Mouse (Mus musculus): ENCODE measurements around the gene Hmbs. TPM values are rescaled to one million over a fixed set of nuclear protein-coding genes. Genes with fewer than 3 reads are reported as not detected.
A peak's percentile ranks its signal among the peaks of the same experiment; 100 is the strongest.
"Not testable (repeated sequence)": the region's sequence is repeated elsewhere in the genome, so short reads cannot be mapped to it uniquely, and the experiment has no call there.

Hmbs gene
- total RNA-seq, 2 experiments from 2014 or later = 50.0 to 50.8 TPM

DNA sequence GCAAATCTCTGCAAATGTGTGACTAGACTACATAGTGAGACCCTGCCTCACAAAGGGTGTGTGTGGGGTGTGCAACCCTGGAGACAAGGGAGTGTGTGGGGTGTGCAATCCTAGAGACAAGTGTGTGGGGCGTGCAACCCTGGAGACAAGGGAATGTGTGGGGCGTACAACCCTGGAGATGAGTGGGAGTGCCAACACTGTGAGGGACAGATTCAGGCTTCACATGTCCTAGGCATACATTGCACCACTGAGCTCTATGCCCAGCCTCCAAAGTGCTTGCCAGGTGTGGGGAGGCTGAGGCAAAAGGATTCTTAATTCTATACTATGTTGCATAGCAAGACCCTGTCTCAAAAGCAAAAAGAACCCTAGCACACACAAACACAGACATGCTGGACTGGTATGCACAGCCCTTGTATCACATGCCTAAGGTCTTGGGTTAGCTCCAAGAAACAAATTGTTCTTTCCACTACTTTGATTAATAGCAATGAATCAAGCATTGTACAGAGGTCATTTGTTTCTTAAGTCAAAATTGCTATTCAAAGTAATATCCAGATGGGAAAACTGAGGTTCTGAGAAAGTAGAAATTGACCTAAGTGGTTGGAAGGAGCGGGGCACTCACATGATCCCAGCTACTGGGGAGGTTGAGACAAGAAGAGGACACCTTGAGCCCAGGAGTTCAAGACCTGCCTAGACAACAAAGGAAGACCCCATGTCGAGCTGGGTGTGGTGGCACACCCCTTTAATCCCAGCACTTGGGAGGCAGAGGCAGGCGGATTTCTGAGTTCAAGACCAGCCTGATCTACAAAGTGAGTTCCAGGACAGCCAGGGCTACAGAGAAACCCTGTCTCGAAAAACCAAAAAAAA, 1.8 kb upstream of the Hmbs start:
- no peak for DNase-seq

DNA sequence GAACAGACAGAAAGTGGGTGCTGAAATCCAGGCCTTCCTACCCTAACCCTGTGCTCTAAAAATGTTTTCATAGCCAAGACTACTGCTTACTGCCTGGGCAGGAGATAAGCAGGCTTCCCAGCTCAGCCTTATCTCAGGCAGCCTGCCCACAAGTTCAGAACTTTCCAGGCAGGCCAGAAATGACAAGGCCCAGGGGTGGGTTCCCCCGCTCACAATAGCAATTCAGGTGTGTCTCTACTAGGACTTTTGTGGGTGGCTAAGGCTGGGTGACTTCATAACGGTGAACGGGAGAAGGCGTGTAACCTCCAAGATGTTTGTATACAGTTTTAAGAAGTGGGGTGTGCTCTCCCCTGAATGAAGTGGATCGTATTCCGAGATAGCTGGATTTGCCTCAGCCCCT, 738 bp downstream of the Hmbs start:
- peak; percentile 71 to 72 for DNase-seq

DNA sequence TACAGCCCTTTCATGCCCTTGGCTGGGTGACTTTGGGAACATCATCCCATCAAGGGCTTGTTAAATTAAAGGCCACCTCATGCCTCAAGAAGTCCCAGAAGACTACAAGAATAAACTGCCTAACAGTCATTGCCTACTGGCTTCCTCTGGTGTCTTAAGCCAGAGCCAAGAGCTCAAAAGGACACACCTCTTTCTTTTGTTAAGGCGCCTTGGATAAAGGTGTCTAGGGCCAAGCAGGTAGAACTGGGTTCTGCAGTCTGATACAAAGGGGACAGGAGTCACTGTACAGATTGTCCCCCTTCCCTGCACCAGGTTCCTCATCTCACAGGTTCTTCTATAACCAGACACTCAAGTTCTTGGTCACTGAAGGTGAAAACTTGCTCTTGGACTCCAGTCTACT, 1.4 kb downstream of the Hmbs start:
- DNase-seq = no peak

DNA sequence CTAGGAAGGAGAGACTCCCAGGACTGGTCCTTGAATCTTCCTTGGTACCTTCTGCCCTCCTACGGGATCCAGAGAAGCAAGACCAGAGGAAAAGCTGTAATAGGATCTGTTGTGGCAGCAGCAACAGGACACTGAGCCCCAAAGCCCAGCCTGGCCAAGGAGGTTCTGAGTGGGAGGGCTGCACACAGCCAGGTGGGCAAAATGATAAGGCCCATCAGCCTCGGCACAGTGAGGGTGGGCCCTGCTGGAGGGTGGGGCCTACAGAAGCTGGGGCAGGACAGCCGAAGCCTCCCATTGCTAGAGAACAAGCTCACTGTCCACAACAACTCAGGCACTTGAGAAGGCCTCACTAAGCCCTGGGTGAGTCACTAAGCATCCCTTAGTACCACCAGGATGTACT, 1.9 kb downstream of the Hmbs start:
- DNase-seq = no peak

DNA sequence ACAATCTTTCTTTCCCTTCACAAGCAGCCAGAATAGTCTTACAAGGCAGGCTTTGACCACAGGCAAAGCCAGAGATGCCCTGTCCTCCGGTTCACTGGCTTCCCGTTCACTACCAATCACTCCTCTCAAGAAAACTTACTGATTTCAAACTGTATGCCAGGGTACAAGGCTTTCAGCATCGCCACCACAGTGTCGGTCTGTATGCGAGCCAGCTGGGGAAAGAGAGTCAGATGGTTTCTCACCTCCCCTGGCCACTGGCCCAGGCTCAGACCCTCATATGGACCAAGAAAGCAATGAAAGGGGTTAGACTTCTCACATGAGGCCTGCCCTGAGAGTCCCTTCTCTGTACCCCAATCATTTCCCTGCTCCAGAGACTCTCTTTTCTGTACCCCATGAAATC, 2.5 kb downstream of the Hmbs start:
- no peak for DNase-seq

DNA sequence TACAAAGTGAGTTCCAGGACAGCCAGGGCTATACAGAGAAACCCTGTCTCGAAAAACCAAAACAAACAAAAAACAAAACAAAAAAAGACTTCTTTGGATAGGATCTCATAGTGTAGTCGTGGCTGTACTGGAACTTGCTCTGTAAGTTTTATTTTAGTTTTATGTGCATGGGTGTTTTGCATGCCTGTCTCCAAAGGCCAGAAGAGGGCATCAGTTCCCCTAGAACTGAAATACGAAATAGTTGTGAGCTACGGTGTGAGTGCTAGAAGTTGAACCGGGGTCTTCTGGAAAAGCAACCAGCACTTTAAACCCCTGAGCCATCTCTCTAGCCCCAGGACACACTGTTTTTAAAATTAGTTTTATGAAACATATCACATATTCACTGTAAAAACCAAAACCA, 5.5 kb downstream of the Hmbs start:
- no peak for DNase-seq

DNA sequence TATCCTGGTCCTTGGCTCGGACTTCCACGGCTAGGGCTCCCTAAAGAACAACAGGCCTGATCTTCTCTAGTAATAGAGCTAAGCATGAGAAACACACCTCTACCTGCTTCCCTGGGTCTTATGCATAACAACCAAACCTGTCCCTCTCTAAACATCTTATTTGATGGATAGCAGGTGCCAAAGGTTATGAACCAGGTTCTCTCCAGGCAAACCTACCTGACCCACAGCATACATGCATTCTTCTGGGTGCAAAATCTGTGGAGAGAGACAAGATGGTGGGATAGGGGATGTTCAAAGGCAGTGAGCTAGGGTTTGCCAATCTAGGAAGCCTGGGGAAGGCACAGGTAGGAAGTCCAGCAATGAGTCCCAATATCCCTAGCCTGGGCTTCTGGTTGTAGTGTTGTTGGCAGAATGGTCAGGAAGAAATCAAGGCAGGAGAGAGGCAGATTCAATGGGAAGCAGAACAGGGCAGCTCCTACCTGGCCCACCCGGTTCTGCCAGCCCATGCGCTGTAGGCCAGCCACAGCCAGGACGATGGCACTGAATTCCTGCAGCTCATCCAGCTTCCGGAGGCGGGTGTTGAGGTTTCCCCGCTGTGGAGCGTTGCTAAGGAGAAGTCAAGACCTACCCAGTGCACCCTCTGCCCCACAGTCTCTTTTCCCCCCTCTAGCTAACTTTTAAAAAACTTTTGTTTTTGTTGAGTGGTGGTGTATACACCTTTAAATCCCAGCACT, 6.4 kb downstream of the Hmbs start:
- DNase-seq = no peak

DNA sequence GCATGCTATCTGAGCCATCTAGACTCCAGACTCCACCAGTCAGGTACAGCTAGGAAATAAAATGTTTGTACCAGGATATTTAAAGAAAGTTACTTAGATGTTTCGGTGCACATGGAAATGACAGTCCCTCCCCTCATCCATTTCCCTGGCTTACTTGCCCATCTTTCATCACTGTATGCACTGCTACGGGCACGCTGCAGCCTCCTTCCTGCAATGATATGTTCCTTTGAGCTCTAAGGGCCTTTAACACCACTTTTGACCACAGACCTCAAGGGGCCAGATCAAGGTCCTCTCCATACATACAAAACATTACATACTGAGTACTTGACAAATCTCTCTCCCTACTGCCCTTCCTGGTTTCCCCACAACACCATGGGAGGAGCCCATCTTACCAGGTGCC, 7.1 kb downstream of the Hmbs start:
- DNase-seq = no peak

DNA sequence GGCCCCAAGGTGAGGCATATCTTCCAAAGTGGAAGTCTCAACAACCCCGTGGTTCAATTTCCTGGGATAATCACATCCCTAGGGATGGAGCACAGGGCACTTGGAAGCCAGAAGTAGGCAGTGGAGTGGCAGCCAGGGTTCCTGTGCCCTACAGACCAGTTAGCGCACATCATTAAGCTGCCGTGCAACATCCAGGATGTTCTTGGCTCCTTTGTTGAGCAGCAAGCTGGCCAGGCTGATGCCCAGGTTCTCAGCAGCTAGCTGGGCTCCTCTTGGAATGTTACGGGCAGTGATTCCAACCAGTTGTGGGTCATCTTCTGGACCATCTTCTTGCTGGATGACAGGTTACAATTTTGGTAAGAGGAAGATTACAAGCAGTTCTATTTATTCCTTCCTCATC, 7.5 kb downstream of the Hmbs start:
- not testable (repeated sequence) for DNase-seq

DNA sequence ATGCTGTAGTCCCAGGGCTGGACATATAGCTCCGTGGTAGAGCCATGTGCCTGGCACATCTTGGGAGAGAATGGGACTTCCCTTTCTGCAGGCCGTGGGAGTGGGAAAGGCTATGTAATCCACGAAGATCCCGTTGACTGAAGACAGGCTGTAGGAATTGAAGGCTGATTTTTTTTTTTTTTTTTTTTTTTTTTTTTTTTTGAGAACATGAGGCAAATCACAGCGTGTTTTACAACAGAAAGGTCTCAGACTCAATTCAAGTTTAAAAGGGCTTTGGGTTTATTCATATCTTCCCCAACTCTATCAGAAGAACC, 8.0 kb downstream of the Hmbs start:
- no peak for DNase-seq

DNA sequence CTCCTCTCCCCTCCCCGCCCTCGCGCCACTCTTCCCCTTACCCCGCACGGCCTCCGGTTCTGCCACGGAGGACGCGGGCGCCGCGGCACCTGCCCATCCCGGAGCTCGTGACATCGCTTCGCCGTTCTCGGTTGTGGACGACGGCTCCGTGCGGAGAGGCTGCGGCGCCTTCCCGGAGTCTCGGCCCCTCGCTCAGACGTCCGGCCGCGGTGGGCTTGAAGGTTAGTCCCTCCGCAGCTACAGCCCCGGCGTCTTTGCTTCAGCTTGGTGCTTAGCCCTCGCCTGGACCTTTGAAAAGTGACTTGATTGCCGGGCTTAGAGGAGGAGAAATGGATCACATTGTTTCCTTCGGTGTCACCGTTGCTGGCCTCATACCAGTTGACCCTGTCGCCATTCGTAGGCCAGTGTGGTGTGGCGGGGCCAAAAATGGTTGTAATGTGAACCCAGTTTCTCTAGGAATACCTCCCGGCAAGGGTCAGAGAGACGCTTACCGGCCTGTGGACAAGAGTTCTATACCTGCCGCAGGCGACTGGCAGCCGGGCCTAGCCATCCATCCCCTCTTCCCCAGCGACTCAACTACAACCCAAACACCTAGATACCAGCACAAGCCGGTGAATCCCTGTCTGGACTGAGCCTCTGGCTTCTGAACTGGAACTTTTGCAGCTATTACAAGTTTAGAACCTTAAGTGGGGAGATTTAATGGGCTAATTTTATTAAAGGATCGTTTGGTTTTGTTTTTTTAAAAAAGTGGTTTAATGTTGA, 8.5 kb downstream of the Hmbs start:
- DNase-seq = peak; percentile 18 to 65

DNA sequence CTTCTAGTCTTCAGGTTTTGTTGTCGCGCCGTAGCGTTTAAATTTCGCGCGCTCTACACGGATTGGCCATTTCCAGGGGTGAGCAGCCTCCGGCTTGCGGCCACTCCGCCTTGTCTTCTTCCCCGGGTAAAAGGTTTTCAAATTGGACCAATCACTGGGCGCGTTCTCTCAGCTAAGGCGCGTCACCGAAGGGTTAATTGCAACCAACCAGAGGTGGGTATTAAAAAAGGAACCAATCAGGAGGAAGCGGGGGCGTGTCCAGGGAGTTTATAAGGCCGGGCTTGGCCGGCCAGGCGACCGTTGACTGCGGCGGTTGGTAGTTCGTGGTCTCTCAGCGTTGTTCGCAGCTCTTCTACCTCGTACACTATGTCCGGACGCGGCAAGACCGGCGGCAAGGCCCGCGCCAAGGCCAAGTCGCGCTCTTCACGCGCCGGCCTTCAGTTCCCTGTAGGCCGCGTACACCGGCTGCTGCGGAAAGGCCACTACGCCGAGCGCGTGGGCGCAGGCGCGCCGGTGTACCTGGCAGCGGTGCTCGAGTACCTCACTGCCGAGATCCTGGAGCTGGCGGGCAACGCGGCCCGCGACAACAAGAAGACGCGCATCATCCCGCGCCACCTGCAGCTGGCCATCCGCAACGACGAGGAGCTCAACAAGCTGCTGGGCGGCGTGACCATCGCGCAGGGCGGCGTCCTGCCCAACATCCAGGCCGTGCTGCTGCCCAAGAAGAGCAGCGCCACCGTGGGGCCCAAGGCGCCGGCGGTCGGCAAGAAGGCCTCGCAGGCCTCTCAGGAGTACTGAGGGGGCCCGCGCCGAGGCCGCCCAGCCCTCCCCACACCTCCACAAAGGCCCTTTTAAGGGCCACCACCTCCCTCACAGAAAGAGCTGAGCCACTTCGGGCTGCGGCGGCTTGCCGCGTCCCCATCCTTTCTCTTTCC, 9.4 kb downstream of the Hmbs start, which contains the start of gene H2afx:
Gene H2afx (plus strand): TSS at position 299 of the 935 bp plus-strand sequence.
- peak; percentile 99 to 100 for DNase-seq

DNA sequence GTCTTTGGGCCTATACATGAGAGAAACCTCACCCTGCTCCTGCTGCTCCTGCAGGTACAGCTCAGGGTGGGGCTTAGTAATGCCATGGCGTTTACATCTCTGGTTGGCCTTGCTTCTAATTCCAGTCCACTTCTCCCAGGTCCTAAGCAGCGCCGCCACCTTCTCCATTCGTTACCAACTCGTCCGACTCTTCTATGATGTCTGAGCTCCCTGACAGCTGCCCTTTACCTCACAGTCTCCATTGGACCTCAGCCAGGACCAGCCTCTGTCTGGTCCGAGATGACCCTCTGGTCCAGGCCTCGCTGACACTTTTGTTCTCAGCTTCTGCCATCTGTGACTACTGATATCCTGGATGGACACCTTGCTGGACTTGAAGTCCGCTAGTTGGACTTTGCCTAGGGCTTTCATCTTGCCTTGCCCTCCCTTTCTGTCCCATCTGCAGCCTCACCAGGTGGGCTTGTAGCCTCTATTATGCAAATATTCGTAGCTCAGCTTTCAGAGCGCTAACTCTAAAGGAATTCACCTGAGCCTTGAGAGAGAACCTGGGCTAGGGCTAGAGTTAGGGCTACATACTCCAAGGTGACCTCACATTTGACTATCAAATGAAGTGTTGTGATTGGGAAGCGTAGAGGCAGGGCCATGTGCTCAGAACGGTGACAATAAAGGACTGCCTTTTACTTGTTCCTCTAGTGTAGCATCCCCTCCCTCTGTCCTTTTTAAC, 10.9 kb downstream of the Hmbs start:
- DNase-seq = no peak

DNA sequence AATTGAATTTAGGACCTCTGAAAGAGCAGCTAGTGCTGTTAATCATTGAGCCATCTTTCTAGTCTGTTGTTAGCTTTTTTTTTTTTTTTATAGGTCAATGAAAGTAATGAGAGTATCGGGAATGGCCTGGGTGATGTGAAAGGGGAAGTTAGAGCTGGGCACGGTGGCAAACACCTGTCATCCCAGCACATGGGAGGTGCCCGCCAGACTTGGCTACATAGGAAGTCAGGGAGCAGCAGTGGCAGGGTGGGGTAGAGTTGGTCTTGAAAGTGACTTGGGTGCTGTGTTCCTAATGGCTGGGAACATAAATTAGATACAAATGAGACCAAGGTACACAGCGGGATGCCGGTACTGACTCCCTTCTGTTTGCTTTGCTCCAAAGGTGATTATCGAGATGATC, 13.3 kb downstream of the Hmbs start:
- DNase-seq = no peak

DNA sequence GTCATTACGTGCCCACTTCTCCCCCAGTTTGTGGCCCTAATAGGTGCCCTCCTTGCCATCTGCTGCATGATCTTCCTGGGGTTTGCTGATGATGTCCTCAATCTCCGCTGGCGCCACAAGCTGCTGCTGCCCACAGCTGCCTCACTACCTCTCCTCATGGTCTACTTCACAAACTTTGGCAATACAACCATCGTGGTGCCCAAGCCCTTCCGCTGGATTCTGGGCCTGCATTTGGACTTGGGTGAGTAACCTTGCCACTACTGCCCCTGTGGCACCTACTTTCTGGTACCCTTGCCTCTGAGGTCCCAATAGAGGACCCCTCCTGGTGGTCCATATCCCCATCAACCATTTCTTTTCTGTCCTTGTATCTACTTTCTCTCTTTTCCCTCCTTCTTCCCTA, 16.1 kb downstream of the Hmbs start:
- no peak for DNase-seq

DNA sequence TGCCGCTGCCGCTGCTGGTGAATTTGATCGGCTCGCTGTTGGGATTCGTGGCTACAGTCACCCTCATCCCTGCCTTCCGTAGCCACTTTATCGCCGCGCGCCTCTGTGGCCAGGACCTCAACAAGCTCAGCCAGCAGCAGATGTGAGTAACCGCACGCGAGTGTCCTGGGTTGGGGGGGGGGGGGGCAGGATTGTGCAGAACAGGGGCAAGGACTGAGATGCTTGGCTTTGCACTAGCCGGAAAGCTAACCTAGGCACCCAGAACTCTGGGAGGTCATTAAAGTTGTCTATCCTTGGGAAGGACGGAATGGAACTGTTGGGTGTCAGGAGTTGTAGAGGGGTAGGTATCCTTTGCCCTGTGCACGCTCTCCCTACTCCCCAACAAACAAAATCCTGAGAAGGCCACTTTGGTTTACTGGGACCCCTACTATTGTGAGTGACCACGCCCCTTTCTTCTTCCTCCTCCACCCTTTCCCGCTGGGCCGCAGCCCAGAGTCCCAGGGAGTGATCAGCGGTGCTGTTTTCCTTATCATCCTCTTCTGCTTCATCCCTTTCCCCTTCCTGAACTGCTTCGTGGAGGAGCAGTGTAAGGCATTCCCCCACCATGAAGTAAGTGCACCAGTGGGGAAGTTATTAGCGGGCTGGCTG, 16.8 kb downstream of the Hmbs start:
- peak; percentile 70 to 81 for DNase-seq

DNA sequence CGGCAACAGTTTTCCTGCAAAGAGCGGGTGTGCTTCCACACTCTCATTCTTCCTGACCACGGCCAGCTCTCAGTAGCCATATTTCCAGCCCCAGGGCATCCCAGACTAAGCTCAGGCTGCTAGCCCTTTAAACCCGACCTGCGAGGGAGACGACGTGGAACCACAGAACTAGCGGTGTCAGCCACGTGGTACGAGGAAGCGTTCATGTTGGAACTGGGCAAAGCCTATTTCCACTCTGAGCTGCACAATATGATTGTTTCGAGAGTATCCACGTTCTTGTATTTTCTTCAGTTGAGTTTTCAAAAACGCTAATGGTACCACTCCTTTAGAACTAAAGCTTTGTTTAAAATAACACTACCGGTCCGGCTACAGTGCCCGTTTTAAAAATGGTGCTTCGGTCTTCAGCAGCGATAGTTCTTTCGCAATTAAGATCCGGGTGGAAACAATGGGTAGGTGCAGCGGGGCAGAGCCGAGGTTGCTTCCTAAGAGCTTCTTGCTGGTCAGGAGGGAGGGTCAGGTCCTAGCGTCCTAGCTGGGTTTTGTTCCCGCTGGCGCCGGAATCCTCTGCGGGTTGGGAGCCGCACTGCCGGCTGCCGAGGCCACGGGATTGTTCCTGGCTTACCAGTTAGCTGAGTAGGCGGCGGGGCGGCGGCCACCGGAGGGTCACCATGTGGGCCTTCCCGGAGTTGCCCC, 17.5 kb downstream of the Hmbs start:
- DNase-seq = peak; percentile 89 to 94

DNA sequence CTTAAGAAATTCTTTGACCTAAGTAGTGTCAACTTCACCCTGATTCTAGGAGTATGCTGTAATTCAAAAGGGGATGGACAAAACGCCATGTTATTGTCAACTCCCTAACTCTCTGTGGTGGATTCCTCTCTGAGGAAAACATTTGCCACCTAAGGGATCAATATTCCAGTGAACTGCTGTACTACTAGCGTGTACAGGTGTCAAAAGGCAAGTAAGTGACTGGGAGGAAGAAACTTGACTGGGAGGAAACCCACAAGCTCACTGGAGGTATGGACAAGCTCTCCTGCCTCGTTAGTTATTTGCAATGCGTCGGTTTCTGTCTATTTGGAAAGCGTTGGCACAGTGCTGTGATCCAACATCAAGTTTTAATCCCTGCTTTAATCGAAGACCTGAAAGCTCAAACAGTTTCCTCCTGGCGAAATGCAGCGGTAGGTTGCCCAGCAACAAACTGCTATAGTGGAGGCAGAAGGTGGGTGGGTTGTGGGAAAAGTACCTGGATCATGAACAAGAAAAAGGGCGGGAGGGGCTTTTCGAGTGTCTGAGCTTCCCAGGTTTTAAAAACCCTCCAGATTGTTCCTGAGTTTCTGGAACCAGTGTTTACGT, 18.2 kb downstream of the Hmbs start, which contains the start of gene Dpagt1:
Gene Dpagt1 (plus strand): TSS at position 252 of the 603 bp plus-strand sequence.
- DNase-seq = no peak

DNA sequence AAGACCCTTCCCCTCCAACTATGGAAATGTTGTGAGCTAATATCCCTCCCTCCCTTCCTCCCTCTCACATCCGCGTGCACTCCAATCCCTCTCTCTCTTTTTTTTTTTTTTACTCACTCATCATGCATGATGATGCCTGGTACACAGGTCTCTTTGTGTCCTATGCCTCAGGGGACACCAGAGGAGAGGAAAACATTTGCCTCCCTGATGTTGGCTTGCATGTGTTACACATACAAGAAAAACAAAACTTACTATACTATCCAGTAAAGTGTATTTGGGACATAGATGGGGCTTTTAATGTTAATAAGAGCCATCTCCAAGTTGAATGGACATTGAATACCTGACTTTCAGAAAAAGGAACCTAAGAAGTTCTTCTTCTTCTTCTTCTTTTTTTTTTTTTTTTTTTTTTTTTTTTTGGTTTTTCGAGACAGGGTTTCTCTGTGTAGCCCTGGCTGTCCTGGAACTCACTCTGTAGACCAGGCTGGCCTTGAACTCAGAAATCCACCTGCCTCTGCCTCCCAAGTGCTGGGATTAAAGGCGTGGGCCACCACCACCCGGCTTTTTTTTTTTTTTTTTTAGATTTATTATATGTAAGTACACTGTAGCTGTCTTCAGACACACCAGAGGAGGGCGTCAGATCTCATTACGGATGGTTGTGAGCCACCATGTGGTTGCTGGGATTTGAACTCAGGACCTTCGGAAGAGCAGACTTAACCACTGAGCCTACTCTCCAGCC, 18.8 kb downstream of the Hmbs start:
- DNase-seq = not testable (repeated sequence)

Measured in heart, adult 18-20 months (tissue).